Mouse (Mus musculus): ENCODE data around the gene Tmed10. TPM values are rescaled to one million over a fixed set of nuclear protein-coding genes. Genes with fewer than 3 reads are reported as not detected.

The Tmed10 gene
- total and polyA plus RNA-seq, 3 experiments = 60.0 to 211 (median 70.2) TPM

DNA sequence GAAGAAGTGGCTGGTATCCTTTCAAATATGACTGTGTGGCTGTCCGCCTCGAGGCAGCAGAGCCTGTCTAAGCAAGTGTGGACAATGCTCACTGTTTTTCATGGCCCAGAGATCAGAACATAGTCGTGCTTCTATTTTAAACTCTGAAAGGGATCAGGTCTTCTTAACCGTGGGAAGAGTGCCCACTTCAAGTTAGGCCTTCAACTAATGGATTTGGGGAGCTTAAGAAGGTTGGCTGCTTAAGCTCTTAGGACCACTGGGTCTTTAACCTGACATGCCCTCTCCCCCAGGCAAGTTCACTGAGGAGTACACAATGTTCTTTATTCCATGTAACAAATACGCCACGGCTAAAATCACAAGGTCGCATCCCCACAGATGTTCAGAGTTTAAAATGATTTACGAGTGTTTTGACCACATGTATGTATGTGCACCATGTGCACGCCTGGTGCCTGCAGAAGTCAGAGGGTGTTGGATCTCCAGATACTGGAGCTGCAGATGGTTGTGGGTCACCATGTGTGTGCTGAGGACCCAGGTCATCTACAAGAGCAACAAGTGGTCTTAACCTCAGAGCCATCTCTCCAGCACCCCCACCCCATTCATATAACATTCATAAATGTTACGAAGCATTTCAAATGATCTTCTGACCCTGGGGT is 77.2 kb downstream of the Tmed10 start:
- dilution Hi-C loops (cut with MboI; ENCODE audit: extremely low pct_ligation_motif_present, extremely low pct_unique_long_range_greater_than_20kb, low sequenced_read_pairs) = no loop called here
- TF ChIP-seq USF2 (conservative IDR thresholded peaks at IDR 0.05; ENCODE audit: low read depth, low read length) (no peak), HCFC1 (IDR thresholded peaks at IDR 0.05; ENCODE audit: low read depth, low read length) (no peak), CHD2 (IDR thresholded peaks at IDR 0.05; ENCODE audit: low read length) (no peak), ZC3H11A (IDR thresholded peaks at IDR 0.05; ENCODE audit: low read depth, low read length) (no peak), BHLHE40 (IDR thresholded peaks at IDR 0.05; ENCODE audit: low read depth, low read length) (no peak), KAT2A (IDR thresholded peaks at IDR 0.05; ENCODE audit: insufficient replicate concordance, low read length) (no peak), E2F4 (IDR thresholded peaks at IDR 0.05; ENCODE audit: insufficient replicate concordance, low read depth, low read length) (no peak), JUN (IDR thresholded peaks at IDR 0.05; ENCODE audit: insufficient read depth, low read depth, low read length) (no peak), CHD1 (IDR thresholded peaks at IDR 0.05; ENCODE audit: low read depth, low read length) (no peak), PAX5 (IDR thresholded peaks at IDR 0.05; ENCODE audit: low read length) (no peak), MAZ (IDR thresholded peaks at IDR 0.05; ENCODE audit: low read depth, low read length) (no peak), EP300 (IDR thresholded peaks at IDR 0.05; ENCODE audit: low read length) (no peak), TCF12 (IDR thresholded peaks at IDR 0.05; ENCODE audit: low read depth, low read length) (no peak), POLR2AphosphoS2 (IDR thresholded peaks at IDR 0.05; ENCODE audit: low read depth, low read length) (no peak), TBP (conservative IDR thresholded peaks at IDR 0.05; ENCODE audit: low read depth, low read length) (no peak), ELF1 (IDR thresholded peaks at IDR 0.05; ENCODE audit: low read depth, low read length) (no peak)
- Histone ChIP-seq H3K27ac (ENCODE audit: insufficient read depth, low read depth) (no peak overlapping the region), H3K4me1 (ENCODE audit: control insufficient read depth in 1 of 2, insufficient read depth in 2 of 2) (peaks cover 0 to 2% of the 10 kb centered on the region in 2 experiments; a peak in 2 of 4 replicates), H3K4me2 (ENCODE audit: insufficient read depth, low read depth, poor library complexity, severe bottlenecking) (no peak overlapping the region), H3K9ac (ENCODE audit: insufficient read depth, low read depth) (no peak overlapping the region), H3K27me3 (replicated peaks) (no peaks in the 10 kb centered on the region), H3K36me3 (replicated peaks in 1 of 2; ENCODE audit: control insufficient read depth in 1 of 2, insufficient read depth in 1 of 2, low read length in 1 of 2) (peaks cover 27 to 40% of the 10 kb centered on the region in 2 experiments), H3K9me3 (replicated peaks; ENCODE audit: low read length) (peaks cover 7% of the 10 kb centered on the region), H3K79me2 (replicated peaks; ENCODE audit: control insufficient read depth, extremely low read depth, insufficient read depth, poor library complexity, severe bottlenecking) (no peaks in the 10 kb centered on the region), H3K4me3 (replicated peaks in 1 of 3; ENCODE audit: low read depth in 2 of 3, low read length in 2 of 3, poor library complexity in 1 of 3) (no peak overlapping the region)
- DNase-seq (ENCODE audit: extremely low read depth) = no peak
- in situ Hi-C loops (cut with MboI; ENCODE audit: low pct_ligation_motif_present, low pct_unique_long_range_greater_than_20kb, low sequenced_read_pairs) = loop anchor here (10.0 kb wide), 1 partner anchor 133 kb away; no protein-coding TSS in a partner anchor

DNA sequence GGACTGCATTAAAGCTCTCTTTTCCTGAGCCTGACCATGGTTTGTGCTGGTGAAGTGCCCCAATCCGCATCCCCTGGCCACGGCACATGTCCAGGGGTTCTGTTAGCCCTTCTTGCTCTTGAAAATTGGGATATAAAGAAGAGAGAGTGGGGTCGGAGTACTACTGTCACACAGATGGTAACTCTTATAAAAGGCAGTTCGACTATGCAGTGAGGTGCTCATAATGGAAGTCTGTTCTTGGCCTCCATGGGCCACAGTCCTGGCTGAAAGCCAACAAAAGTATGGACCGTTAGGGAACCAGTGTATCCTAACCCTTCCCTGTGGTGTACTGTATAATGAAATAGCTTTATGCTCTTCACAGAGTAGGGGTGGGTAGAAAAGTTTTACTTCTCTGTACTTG is 77.7 kb downstream of the Tmed10 start:
- Histone ChIP-seq H3K4me3 (replicated peaks in 1 of 3; ENCODE audit: low read depth in 2 of 3, low read length in 2 of 3, poor library complexity in 1 of 3) (no peak overlapping the region), H3K79me2 (replicated peaks; ENCODE audit: control insufficient read depth, extremely low read depth, insufficient read depth, poor library complexity, severe bottlenecking) (no peaks in the 10 kb centered on the region), H3K27me3 (replicated peaks) (no peaks in the 10 kb centered on the region), H3K4me2 (ENCODE audit: insufficient read depth, low read depth, poor library complexity, severe bottlenecking) (no peak overlapping the region), H3K9ac (ENCODE audit: insufficient read depth, low read depth) (no peak overlapping the region), H3K9me3 (replicated peaks; ENCODE audit: low read length) (peaks cover 7% of the 10 kb centered on the region), H3K27ac (ENCODE audit: insufficient read depth, low read depth) (no peak overlapping the region), H3K36me3 (replicated peaks in 1 of 2; ENCODE audit: control insufficient read depth in 1 of 2, insufficient read depth in 1 of 2, low read length in 1 of 2) (peaks cover 22 to 34% of the 10 kb centered on the region in 2 experiments), H3K4me1 (ENCODE audit: control insufficient read depth in 1 of 2, insufficient read depth in 2 of 2) (peaks cover under 1 to 7% of the 10 kb centered on the region in 2 experiments; a peak in 3 of 4 replicates)
- TF ChIP-seq MXI1 (IDR thresholded peaks at IDR 0.05; ENCODE audit: low read depth, low read length) (no peak), RAD21 (IDR thresholded peaks at IDR 0.05; ENCODE audit: low read depth, low read length) (no peak), NELFE (IDR thresholded peaks at IDR 0.05; ENCODE audit: low read depth, low read length) (no peak), MYC (IDR thresholded peaks at IDR 0.05; ENCODE audit: low read depth, low read length) (no peak), MEF2A (IDR thresholded peaks at IDR 0.05; ENCODE audit: borderline replicate concordance, low read depth, low read length) (no peak), KAT2A (IDR thresholded peaks at IDR 0.05; ENCODE audit: insufficient replicate concordance, low read length) (no peak), BHLHE40 (IDR thresholded peaks at IDR 0.05; ENCODE audit: low read depth, low read length) (no peak)
- no peak for DNase-seq (ENCODE audit: extremely low read depth)
- dilution Hi-C loops (cut with MboI; ENCODE audit: extremely low pct_ligation_motif_present, extremely low pct_unique_long_range_greater_than_20kb, low sequenced_read_pairs) = no loop called here
- in situ Hi-C loops (cut with MboI; ENCODE audit: low pct_ligation_motif_present, low pct_unique_long_range_greater_than_20kb, low sequenced_read_pairs) = loop anchor here (10.0 kb wide), 1 partner anchor 132 kb away; no protein-coding TSS in a partner anchor

All from CH12.LX (cell line).